ENCODE assay signal across 9 mouse cellular contexts in the genomic region with DNA sequence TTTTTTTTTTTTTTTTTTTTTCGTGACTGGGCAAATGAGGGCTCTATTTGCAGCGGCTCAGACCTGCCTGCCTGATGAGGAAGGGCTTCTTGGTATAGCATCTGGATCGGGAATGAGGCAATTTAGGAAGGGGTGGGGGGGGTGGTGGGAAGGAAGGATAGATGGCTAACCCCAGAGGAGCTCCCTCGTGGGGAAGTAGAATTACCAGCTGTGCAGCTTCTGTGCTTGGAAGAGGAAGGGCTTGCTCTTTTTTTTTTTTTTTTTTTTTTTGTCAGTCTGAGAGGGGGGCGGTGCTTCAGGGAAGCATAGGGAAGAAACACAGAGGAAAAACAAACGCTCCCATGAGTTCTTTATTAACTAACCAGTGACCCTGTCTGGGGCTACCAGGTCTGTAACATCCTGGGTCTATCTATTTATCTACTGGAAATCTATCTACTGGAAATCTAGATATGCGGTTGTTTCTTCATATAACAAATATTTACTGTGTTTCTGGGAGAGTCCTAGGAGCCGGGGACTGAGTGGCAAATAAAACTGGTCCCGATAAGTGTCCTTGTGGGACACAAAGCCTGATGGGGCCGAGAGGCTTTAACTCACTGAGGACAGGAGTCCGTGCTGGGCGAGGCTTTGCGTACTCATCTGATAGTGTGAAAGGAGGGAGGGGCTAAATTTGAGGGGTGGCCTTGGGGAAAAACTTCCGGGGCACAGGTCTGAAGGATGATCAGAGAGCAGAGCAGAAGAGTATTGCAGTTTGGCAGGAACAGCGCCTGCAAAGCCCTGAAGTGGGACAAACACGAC. TPM values are rescaled to one million over a fixed set of nuclear protein-coding genes. Genes with fewer than 3 reads are reported as not detected.
DNase-seq lines count a peak whose midpoint lies in the region; ATAC-seq and TF ChIP-seq lines count a peak whose summit lies in the region.
"Had no signal": no experiment of that assay in that cellular context is flagged by ENCODE, and none has a peak within 500 bp of the region (broad histone marks: within the 10 kb centered on the region; RNA-seq: fewer than 3 reads in every experiment).

No protein-coding gene starts in this region.

- no peak for ATAC-seq in limb, embryonic 12.5 days (ENCODE audit: insufficient number of reproducible peaks, insufficient read depth, low FRiP score, low TSS enrichment, low read depth)
- no peak for ATAC-seq in embryonic facial prominence, embryonic 13.5 days (ENCODE audit: insufficient number of reproducible peaks, insufficient read depth, low FRiP score, low TSS enrichment, low read depth)
- peak; percentile 20; the same call in 1 of the 2 replicates for ATAC-seq in liver, embryonic 15.5 days (ENCODE audit: insufficient read depth)
- no peak for ATAC-seq in erythroblast, adult 5-6 weeks (replicated peaks; ENCODE audit: low FRiP score, poor library complexity, severe bottlenecking)
- no peak for ATAC-seq in inflammation-experienced regulatory T-cells, adult 6 months

- peaks cover 6% of the 10 kb centered on the region for H3K4me1 ChIP-seq in limb, embryonic 12.5 days (replicated peaks)
- H3K4me1 ChIP-seq in limb, embryonic 10.5 days = peaks cover 20% of the 10 kb centered on the region
- peaks cover 16% of the 10 kb centered on the region for H3K4me1 ChIP-seq in embryonic facial prominence, embryonic 13.5 days
- peaks cover 6% of the 10 kb centered on the region; the same call in 1 of the 2 replicates for H3K4me1 ChIP-seq in liver, embryonic 15.5 days (replicated peaks)
- peaks cover 16% of the 10 kb centered on the region; the same call in 1 of the 2 replicates for H3K4me1 ChIP-seq in small intestine, adult 2 months (ENCODE audit: control insufficient read depth, insufficient read depth, insufficient read length, low read length)
- H3K4me1 ChIP-seq: heart, embryonic 12.5 days had no signal

- TF ChIP-seq POLR2A in small intestine, adult 2 months (IDR thresholded peaks at IDR 0.05; ENCODE audit: low read depth, low read length) = no peak

- TF ChIP-seq CTCF in small intestine, adult 2 months (IDR thresholded peaks at IDR 0.05; ENCODE audit: extremely low read depth, insufficient read length, insufficient replicate concordance, low read depth, low read length) = no peak

- no peaks in the 10 kb centered on the region; the same call in 1 of the 2 replicates for H3K27me3 ChIP-seq in limb, embryonic 12.5 days
- H3K27me3 ChIP-seq in limb, embryonic 10.5 days (ENCODE audit: low read depth, poor library complexity, severe bottlenecking) = no peaks in the 10 kb centered on the region
- no peaks in the 10 kb centered on the region for H3K27me3 ChIP-seq in embryonic facial prominence, embryonic 13.5 days
- no peaks in the 10 kb centered on the region for H3K27me3 ChIP-seq in liver, embryonic 15.5 days
- no peaks in the 10 kb centered on the region for H3K27me3 ChIP-seq in small intestine, adult 2 months (ENCODE audit: control insufficient read depth, insufficient read depth, low read length)
- H3K27me3 ChIP-seq: heart, embryonic 12.5 days had no signal

- H3K9me3 ChIP-seq in limb, embryonic 12.5 days = no peaks in the 10 kb centered on the region
- H3K9me3 ChIP-seq in limb, embryonic 10.5 days (replicated peaks) = no peaks in the 10 kb centered on the region
- H3K9me3 ChIP-seq in embryonic facial prominence, embryonic 13.5 days = no peaks in the 10 kb centered on the region
- no peaks in the 10 kb centered on the region for H3K9me3 ChIP-seq in liver, embryonic 15.5 days (replicated peaks)
- H3K9me3 ChIP-seq: heart, embryonic 12.5 days had no signal

- H3K27ac ChIP-seq in limb, embryonic 12.5 days = no peak overlapping the region
- H3K27ac ChIP-seq in limb, embryonic 10.5 days = no peak overlapping the region
- peak overlapping the region; percentile 22; the same call in 1 of the 2 replicates for H3K27ac ChIP-seq in embryonic facial prominence, embryonic 13.5 days
- H3K27ac ChIP-seq in liver, embryonic 15.5 days (replicated peaks) = no peak overlapping the region
- 0 out of 2 replicates have a peak overlapping the region, but pooled peaks have one; percentile 3 for H3K27ac ChIP-seq in small intestine, adult 2 months (ENCODE audit: insufficient read depth, low read depth, low read length)

- H3K9ac ChIP-seq in limb, embryonic 12.5 days (replicated peaks) = no peak overlapping the region
- no peak overlapping the region; the same call in 1 of the 2 replicates for H3K9ac ChIP-seq in embryonic facial prominence, embryonic 13.5 days
- H3K9ac ChIP-seq in liver, embryonic 15.5 days = no peak overlapping the region
- H3K9ac ChIP-seq: heart, embryonic 12.5 days had no signal

- DNase-seq in limb, embryonic 10.5 days (ENCODE audit: low spot score) = no peak
- no peak for DNase-seq in testis, postnatal 14 days (ENCODE audit: low spot score)

- H3K4me2 ChIP-seq in limb, embryonic 12.5 days = peak overlapping the region; percentile 28
- peak overlapping the region; percentile 24 for H3K4me2 ChIP-seq in embryonic facial prominence, embryonic 13.5 days
- H3K4me2 ChIP-seq in liver, embryonic 15.5 days = peak overlapping the region; percentile 30
- H3K4me2 ChIP-seq: heart, embryonic 12.5 days had no signal

- no peak overlapping the region for H3K4me3 ChIP-seq in limb, embryonic 12.5 days (replicated peaks)
- H3K4me3 ChIP-seq in limb, embryonic 10.5 days = no peak overlapping the region
- H3K4me3 ChIP-seq in embryonic facial prominence, embryonic 13.5 days = no peak overlapping the region
- no peak overlapping the region for H3K4me3 ChIP-seq in liver, embryonic 15.5 days (replicated peaks)
- H3K4me3 ChIP-seq in small intestine, adult 2 months (ENCODE audit: low read depth, low read length) = peak overlapping the region; percentile 7
- H3K4me3 ChIP-seq: heart, embryonic 12.5 days had no signal

- no peaks in the 10 kb centered on the region for H3K36me3 ChIP-seq in limb, embryonic 12.5 days
- no peaks in the 10 kb centered on the region for H3K36me3 ChIP-seq in limb, embryonic 10.5 days
- H3K36me3 ChIP-seq in embryonic facial prominence, embryonic 13.5 days = no peaks in the 10 kb centered on the region
- no peaks in the 10 kb centered on the region for H3K36me3 ChIP-seq in liver, embryonic 15.5 days (replicated peaks)
- no peaks in the 10 kb centered on the region for H3K36me3 ChIP-seq in small intestine, adult 2 months (ENCODE audit: control insufficient read depth, insufficient read depth, low read length)
- H3K36me3 ChIP-seq: heart, embryonic 12.5 days had no signal

- 38% methylated on average over 16 of the region's 16 CpGs for WGBS in limb, embryonic 12.5 days
- 46% methylated on average over 16 of the region's 16 CpGs for WGBS in limb, embryonic 10.5 days
- WGBS in embryonic facial prominence, embryonic 13.5 days = 37% methylated on average over 16 of the region's 16 CpGs
- 30% methylated on average over 16 of the region's 16 CpGs for WGBS in liver, embryonic 15.5 days (ENCODE audit: insufficient replicate concordance)
- WGBS in small intestine, adult 2 months = 10% methylated on average over 16 of the region's 16 CpGs

RNA-seq across cellular contexts. Expression of a gene that starts 2.0 kb away (rescaled TPM):
- not detected in 2 replicates for polyA plus RNA-seq in limb, embryonic 12.5 days (2016; fragmentation: Nextera tagmentation; extraction: Ambion mirVana)
- polyA plus RNA-seq in limb, embryonic 10.5 days (2016; fragmentation: Nextera tagmentation; extraction: Ambion mirVana) = 0.06 TPM in 1 of 2 replicates, not detected in the other
- 0.14 TPM in 1 of 2 replicates, not detected in the other for polyA plus RNA-seq in embryonic facial prominence, embryonic 13.5 days (2015; fragmentation: Nextera tagmentation; extraction: Ambion mirVana)
- polyA plus RNA-seq in liver, embryonic 15.5 days (2015; fragmentation: Nextera tagmentation; extraction: Ambion mirVana) = not detected in 2 replicates
- 2.4 and 4.7 TPM in 2 replicates for polyA plus RNA-seq in small intestine, adult 2 months (2012; rRNA removed)
- not detected in 2 replicates for total RNA-seq in erythroblast, adult 5-6 weeks (2015; ENCODE audit: low replicate concordance)
- not detected in 2 replicates for total RNA-seq in erythroblast, adult 5-6 weeks (2017; ENCODE audit: low replicate concordance)
- polyA plus RNA-seq in inflammation-experienced regulatory T-cells, adult 6 months (2017; shearing (Covaris generic)) = not detected
- polyA plus RNA-seq: heart, embryonic 12.5 days had no signal

RNA-seq across cellular contexts. Expression of a gene that starts 45.4 kb away (rescaled TPM):
- 134 TPM in 2 replicates for polyA plus RNA-seq in limb, embryonic 12.5 days (2016; fragmentation: Nextera tagmentation; extraction: Ambion mirVana)
- 65.2 and 86.5 TPM in 2 replicates for polyA plus RNA-seq in limb, embryonic 10.5 days (2016; fragmentation: Nextera tagmentation; extraction: Ambion mirVana)
- polyA plus RNA-seq in embryonic facial prominence, embryonic 13.5 days (2015; fragmentation: Nextera tagmentation; extraction: Ambion mirVana) = 125 and 128 TPM in 2 replicates
- polyA plus RNA-seq in liver, embryonic 15.5 days (2015; fragmentation: Nextera tagmentation; extraction: Ambion mirVana) = 24.1 and 26.1 TPM in 2 replicates
- polyA plus RNA-seq in small intestine, adult 2 months (2012; rRNA removed) = 6.6 and 6.7 TPM in 2 replicates
- total RNA-seq in erythroblast, adult 5-6 weeks (2015; ENCODE audit: low replicate concordance) = 4.6 and 7.5 TPM in 2 replicates
- 7.2 and 11.4 TPM in 2 replicates for total RNA-seq in erythroblast, adult 5-6 weeks (2017; ENCODE audit: low replicate concordance)
- 10 to 100 TPM; 24.1 to 68.6 (median 38.1) TPM for polyA plus RNA-seq in inflammation-experienced regulatory T-cells, adult 6 months (2017; shearing (Covaris generic))

Comparison
In these comparisons a context has a peak if more than half of its experiments do, and no peak if none do; other contexts are left out.
1. H3K27ac ChIP-seq: peak in embryonic facial prominence, embryonic 13.5 days (single experiment) and small intestine, adult 2 months (single experiment); none in limb, embryonic 12.5 days (single experiment), limb, embryonic 10.5 days (single experiment) and liver, embryonic 15.5 days (single experiment).
2. Peak in every context shown above with its lines, with median percentiles within 50 percentile points of each other: H3K4me2 ChIP-seq.